Mouse (Mus musculus): Measurements from ENCODE around the gene Rasgef1b. TPM values are rescaled to one million over a fixed set of nuclear protein-coding genes. Genes with fewer than 3 reads are reported as not detected.

Rasgef1b gene
- polyA plus RNA-seq, 1 experiment from 2014 or later = 7.8 TPM

DNA sequence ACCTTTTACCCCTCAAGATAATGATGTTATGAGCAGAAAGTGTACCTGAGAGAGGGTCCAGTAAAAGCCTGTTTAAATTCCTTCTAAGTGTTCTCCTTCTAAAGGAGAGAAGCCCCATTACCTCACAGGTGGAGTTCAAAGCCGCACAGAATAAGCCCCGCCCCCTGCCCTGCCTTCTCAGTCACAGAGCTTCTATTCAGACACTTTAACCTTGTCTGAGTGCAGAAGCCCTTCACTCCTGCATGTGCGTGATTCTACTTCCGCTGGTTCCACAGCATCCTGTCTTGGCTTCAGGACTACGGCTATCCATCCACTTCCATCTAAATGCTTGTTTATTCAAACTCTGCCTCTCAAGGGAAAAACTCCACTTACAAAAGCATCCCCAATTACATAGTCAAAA, 72.8 kb downstream of the Rasgef1b start:
- Histone ChIP-seq H3K27me3 (ENCODE audit: insufficient read depth, low read length) (no peaks in the 10 kb centered on the region), H3K9ac (replicated peaks; ENCODE audit: low read length) (no peak overlapping the region), H3K4me1 (ENCODE audit: insufficient read depth, low read length) (no peaks in the 10 kb centered on the region; the same call in 1 of the 2 replicates), H3K27ac (ENCODE audit: low read length) (no peak overlapping the region), H3K36me3 (ENCODE audit: insufficient read depth, low read length) (no peaks in the 10 kb centered on the region), H3K9me3 (ENCODE audit: low read length) (no peaks in the 10 kb centered on the region), H3K4me3 (ENCODE audit: low read length) (no peak overlapping the region), H3K4me2 (replicated peaks; ENCODE audit: low read depth, low read length) (no peak overlapping the region)
- ATAC-seq (ENCODE audit: low FRiP score, low TSS enrichment) = no peak
- 52% methylated on average over 5 of the region's 5 CpGs for WGBS

DNA sequence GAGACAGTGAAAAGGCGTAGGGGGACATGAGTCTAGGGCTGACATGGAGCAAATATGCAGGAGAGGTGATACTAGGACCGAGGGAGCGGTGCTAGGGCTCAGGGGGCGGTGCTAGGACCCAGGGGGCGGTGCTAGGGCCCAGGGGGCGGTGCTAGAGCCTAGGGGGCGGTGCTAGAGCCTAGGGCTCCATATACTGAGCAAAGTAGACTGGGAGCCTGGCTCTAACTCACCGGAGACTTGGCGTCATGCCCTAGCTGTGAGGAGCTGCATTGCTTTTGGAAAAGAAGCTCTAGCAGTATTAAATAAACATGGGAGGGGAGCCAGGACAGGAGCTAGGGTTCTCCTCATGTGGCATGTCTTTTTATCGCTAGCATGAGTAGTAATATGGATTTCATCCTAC, 75.9 kb downstream of the Rasgef1b start:
- H3K4me2 ChIP-seq (replicated peaks; ENCODE audit: low read depth, low read length) = no peak overlapping the region
- H3K36me3 ChIP-seq (ENCODE audit: insufficient read depth, low read length) = no peaks in the 10 kb centered on the region
- H3K27me3 ChIP-seq (ENCODE audit: insufficient read depth, low read length) = no peaks in the 10 kb centered on the region; the same call in 1 of the 2 replicates
- no peak overlapping the region for H3K9ac ChIP-seq (replicated peaks; ENCODE audit: low read length)
- H3K9me3 ChIP-seq (ENCODE audit: low read length) = no peaks in the 10 kb centered on the region
- H3K4me1 ChIP-seq (ENCODE audit: insufficient read depth, low read length) = no peaks in the 10 kb centered on the region; the same call in 1 of the 2 replicates
- no peak overlapping the region for H3K27ac ChIP-seq (ENCODE audit: low read length)
- WGBS = 72% methylated on average over 10 of the region's 10 CpGs
- no peak overlapping the region for H3K4me3 ChIP-seq (ENCODE audit: low read length)
- ATAC-seq (ENCODE audit: low FRiP score, low TSS enrichment) = peak; percentile 39; the same call in 1 of the 2 replicates

DNA sequence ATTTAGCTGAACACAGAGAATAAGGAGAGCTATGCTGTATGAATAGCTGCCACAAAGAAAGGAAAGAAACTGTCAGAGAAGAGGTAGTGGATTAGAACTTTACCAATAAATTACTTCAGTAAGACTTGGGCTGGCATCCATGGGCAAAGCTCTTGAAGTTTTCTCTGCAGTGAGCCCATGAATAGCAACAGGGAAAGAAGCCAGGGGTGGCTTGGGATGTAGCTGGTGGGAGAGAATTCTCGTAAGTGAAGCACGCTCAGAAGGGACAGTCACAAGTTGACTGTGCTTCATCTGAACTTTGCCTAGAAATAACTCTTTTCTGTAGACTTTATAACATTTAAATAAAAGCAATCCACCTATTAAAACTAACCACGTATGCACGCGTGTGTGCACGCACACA, 87.5 kb downstream of the Rasgef1b start:
- 95% methylated on average over 6 of the region's 6 CpGs for WGBS
- H3K4me2 ChIP-seq (replicated peaks; ENCODE audit: low read depth, low read length) = no peak overlapping the region
- H3K9me3 ChIP-seq (ENCODE audit: low read length) = no peaks in the 10 kb centered on the region
- no peak overlapping the region for H3K9ac ChIP-seq (replicated peaks; ENCODE audit: low read length)
- ATAC-seq (ENCODE audit: low FRiP score, low TSS enrichment) = no peak
- no peak overlapping the region for H3K4me3 ChIP-seq (ENCODE audit: low read length)
- H3K4me1 ChIP-seq (ENCODE audit: insufficient read depth, low read length) = no peaks in the 10 kb centered on the region
- no peaks in the 10 kb centered on the region for H3K27me3 ChIP-seq (ENCODE audit: insufficient read depth, low read length)
- no peak overlapping the region for H3K27ac ChIP-seq (ENCODE audit: low read length)
- H3K36me3 ChIP-seq (ENCODE audit: insufficient read depth, low read length) = no peaks in the 10 kb centered on the region

DNA sequence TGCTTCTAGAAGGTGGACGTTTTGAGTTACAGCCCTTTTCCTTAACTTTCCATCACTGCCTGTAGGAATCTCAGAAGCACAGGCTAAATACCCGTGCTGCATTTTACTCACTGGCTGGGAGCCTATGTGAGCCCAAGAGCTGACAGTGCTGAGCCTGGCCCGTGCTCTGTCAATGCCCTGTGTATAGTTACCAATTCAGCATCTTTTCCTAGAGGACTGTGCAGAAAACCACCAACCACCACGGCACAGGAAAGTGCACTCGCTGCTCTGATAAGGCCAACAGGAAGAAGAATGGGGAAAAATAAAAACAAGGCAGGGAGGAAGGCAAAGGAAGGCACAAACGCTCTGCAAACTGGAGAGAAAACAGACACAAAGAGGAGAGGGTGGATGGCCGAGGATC, 92.3 kb downstream of the Rasgef1b start:
- WGBS = 38% methylated on average over 7 of the region's 7 CpGs
- Histone ChIP-seq H3K4me2 (replicated peaks; ENCODE audit: low read depth, low read length) (no peak overlapping the region), H3K27me3 (ENCODE audit: insufficient read depth, low read length) (no peaks in the 10 kb centered on the region), H3K27ac (ENCODE audit: low read length) (no peak overlapping the region), H3K4me3 (ENCODE audit: low read length) (no peak overlapping the region), H3K36me3 (ENCODE audit: insufficient read depth, low read length) (no peaks in the 10 kb centered on the region), H3K9me3 (ENCODE audit: low read length) (no peaks in the 10 kb centered on the region), H3K4me1 (ENCODE audit: insufficient read depth, low read length) (no peaks in the 10 kb centered on the region), H3K9ac (replicated peaks; ENCODE audit: low read length) (no peak overlapping the region)
- no peak for ATAC-seq (ENCODE audit: low FRiP score, low TSS enrichment)

DNA sequence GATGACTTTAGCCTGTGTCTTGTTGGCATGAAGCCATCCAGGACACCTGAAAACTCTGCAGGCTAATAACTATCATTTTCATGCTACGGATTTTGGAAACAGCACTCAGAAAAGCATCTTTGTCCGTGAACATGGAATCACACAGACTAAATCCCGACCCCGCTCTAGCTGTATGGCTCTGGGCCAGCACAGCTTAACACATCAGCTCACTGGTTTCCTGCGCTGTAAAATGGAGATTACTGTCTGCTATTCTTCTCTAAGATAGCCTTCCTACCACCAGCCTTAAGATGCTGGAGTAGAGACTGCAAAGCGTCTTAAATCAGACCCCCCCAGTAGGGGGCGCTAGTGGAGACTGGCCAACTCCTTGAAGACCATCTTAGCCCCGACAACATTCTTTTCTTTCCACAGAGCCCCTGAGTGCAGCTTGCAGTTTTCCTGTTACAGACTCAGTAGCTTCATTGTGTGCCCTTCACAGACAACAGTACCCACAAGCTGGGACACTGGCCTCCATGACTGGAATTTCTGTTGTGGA, 94.8 kb downstream of the Rasgef1b start:
- no peak overlapping the region for H3K4me3 ChIP-seq (ENCODE audit: low read length)
- H3K27ac ChIP-seq (ENCODE audit: low read length) = no peak overlapping the region
- H3K9me3 ChIP-seq (ENCODE audit: low read length) = no peaks in the 10 kb centered on the region
- no peaks in the 10 kb centered on the region for H3K27me3 ChIP-seq (ENCODE audit: insufficient read depth, low read length)
- H3K4me1 ChIP-seq (ENCODE audit: insufficient read depth, low read length) = no peaks in the 10 kb centered on the region
- no peak overlapping the region for H3K9ac ChIP-seq (replicated peaks; ENCODE audit: low read length)
- ATAC-seq (ENCODE audit: low FRiP score, low TSS enrichment) = no peak
- 81% methylated on average over 8 of the region's 8 CpGs for WGBS
- no peaks in the 10 kb centered on the region for H3K36me3 ChIP-seq (ENCODE audit: insufficient read depth, low read length)
- H3K4me2 ChIP-seq (replicated peaks; ENCODE audit: low read depth, low read length) = no peak overlapping the region

DNA sequence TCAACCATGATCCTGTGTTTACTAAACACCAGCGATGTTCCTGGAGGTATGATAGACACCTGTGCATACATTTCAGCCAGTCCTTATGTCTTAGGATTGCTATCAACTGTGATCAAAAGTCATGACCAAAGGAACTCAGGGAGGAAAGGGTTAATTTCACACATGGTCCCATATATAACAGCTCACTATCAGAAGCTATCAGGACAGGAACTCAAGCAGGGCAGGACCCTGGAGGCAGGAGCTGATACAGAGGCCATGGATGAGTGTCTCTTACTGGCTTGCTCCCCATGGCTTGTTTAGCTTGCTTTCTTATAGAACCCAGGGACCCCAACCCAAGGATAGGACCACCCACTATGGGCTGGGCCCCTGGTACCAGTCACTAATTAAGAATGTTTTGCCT, 95.3 kb downstream of the Rasgef1b start:
- Histone ChIP-seq H3K27me3 (ENCODE audit: insufficient read depth, low read length) (no peaks in the 10 kb centered on the region; the same call in 1 of the 2 replicates), H3K4me3 (ENCODE audit: low read length) (no peak overlapping the region), H3K4me1 (ENCODE audit: insufficient read depth, low read length) (no peaks in the 10 kb centered on the region), H3K9ac (replicated peaks; ENCODE audit: low read length) (no peak overlapping the region), H3K9me3 (ENCODE audit: low read length) (no peaks in the 10 kb centered on the region), H3K36me3 (ENCODE audit: insufficient read depth, low read length) (no peaks in the 10 kb centered on the region), H3K4me2 (replicated peaks; ENCODE audit: low read depth, low read length) (no peak overlapping the region), H3K27ac (ENCODE audit: low read length) (no peak overlapping the region)
- no peak for ATAC-seq (ENCODE audit: low FRiP score, low TSS enrichment)
- 92% methylated on average over 1 of the region's 1 CpGs for WGBS

DNA sequence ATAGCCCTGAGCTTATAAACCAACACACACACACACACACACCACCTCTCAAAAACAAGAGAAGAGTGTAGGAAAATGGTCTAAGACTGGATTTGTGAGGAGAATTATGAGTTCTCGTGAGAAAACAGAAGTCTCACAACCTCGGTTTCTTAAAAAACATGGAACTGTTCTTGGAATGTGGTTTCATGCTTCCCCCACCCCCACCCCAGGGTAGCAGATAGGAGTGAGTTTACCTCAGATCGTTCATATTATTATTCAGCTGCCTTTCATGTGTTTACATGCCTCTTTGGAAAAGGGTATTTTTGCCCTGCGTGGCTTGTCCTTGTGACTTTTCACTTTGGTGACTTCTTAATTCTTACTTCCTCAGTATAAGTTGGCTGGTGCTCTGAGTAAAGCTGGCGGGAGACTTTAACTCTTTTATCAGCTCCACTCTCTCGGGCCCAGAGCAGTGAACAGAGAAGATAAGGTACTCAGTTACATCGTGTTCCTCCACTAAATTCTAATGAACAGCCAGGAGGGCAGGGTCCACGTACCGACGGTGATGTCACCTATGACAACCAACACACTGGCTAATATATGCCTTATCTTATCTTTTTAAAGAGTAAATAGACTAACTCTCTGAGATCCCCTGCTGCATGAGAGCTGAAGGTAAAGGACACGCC, 96.1 kb downstream of the Rasgef1b start:
- no peaks in the 10 kb centered on the region for H3K4me1 ChIP-seq (ENCODE audit: insufficient read depth, low read length)
- WGBS = 72% methylated on average over 11 of the region's 11 CpGs
- no peaks in the 10 kb centered on the region; the same call in 1 of the 2 replicates for H3K27me3 ChIP-seq (ENCODE audit: insufficient read depth, low read length)
- no peak for ATAC-seq (ENCODE audit: low FRiP score, low TSS enrichment)
- no peaks in the 10 kb centered on the region for H3K36me3 ChIP-seq (ENCODE audit: insufficient read depth, low read length)
- H3K4me2 ChIP-seq (replicated peaks; ENCODE audit: low read depth, low read length) = no peak overlapping the region
- H3K27ac ChIP-seq (ENCODE audit: low read length) = no peak overlapping the region
- no peak overlapping the region for H3K9ac ChIP-seq (replicated peaks; ENCODE audit: low read length)
- H3K9me3 ChIP-seq (ENCODE audit: low read length) = no peaks in the 10 kb centered on the region
- H3K4me3 ChIP-seq (ENCODE audit: low read length) = no peak overlapping the region

DNA sequence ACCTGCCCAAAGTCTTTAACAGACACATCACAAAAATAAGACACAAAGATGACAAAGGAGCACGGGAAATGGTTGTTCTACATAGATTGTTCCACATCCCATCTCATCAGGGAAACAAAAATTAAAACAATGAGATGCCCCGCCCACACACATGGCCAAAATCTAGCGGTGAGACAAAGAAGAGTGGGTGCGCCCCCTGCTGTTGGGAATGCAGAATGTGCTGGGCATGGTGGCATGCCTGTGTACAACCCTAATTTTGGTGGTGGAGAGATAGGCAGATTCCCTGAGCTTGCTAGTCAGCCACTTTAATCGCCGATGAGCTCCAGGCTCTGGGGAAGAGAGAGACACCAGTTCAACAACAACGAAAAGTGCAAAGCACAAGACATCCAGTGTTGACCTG, 98.8 kb downstream of the Rasgef1b start:
- Histone ChIP-seq H3K27ac (ENCODE audit: low read length) (no peak overlapping the region), H3K36me3 (ENCODE audit: insufficient read depth, low read length) (no peaks in the 10 kb centered on the region), H3K9ac (replicated peaks; ENCODE audit: low read length) (no peak overlapping the region), H3K9me3 (ENCODE audit: low read length) (no peaks in the 10 kb centered on the region), H3K4me2 (replicated peaks; ENCODE audit: low read depth, low read length) (no peak overlapping the region), H3K4me3 (ENCODE audit: low read length) (no peak overlapping the region), H3K27me3 (ENCODE audit: insufficient read depth, low read length) (no peaks in the 10 kb centered on the region; the same call in 1 of the 2 replicates), H3K4me1 (ENCODE audit: insufficient read depth, low read length) (0 out of 2 replicates have a peak, but pooled peaks cover 3% of the 10 kb centered on the region)
- no peak for ATAC-seq (ENCODE audit: low FRiP score, low TSS enrichment)
- WGBS = 83% methylated on average over 7 of the region's 7 CpGs

DNA sequence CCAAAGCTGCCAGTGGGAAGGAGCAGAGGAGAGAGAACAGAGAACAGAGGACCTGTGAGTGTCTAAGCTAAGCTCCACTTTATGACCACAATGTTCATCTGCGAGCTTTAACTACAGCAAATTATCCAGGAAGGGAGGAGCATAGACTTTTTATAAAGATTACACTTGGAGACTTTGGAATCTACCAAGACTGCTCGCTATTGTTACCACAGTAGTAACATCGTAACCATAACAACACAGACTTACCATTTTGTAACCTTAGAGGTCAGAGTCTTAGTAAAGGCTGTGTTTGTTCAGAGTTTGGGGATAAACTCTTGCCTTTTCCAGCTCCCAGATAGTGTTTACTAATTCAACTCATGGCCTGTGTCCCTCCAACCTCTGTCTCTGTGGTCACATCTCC, 103.3 kb downstream of the Rasgef1b start:
- Histone ChIP-seq H3K4me2 (replicated peaks; ENCODE audit: low read depth, low read length) (no peak overlapping the region), H3K9me3 (ENCODE audit: low read length) (no peaks in the 10 kb centered on the region), H3K9ac (replicated peaks; ENCODE audit: low read length) (no peak overlapping the region), H3K27me3 (ENCODE audit: insufficient read depth, low read length) (no peaks in the 10 kb centered on the region; the same call in 1 of the 2 replicates), H3K4me3 (ENCODE audit: low read length) (no peak overlapping the region), H3K36me3 (ENCODE audit: insufficient read depth, low read length) (no peaks in the 10 kb centered on the region), H3K4me1 (ENCODE audit: insufficient read depth, low read length) (0 out of 2 replicates have a peak, but pooled peaks cover 3% of the 10 kb centered on the region), H3K27ac (ENCODE audit: low read length) (no peak overlapping the region)
- ATAC-seq (ENCODE audit: low FRiP score, low TSS enrichment) = no peak
- WGBS = 54% methylated on average over 3 of the region's 3 CpGs

DNA sequence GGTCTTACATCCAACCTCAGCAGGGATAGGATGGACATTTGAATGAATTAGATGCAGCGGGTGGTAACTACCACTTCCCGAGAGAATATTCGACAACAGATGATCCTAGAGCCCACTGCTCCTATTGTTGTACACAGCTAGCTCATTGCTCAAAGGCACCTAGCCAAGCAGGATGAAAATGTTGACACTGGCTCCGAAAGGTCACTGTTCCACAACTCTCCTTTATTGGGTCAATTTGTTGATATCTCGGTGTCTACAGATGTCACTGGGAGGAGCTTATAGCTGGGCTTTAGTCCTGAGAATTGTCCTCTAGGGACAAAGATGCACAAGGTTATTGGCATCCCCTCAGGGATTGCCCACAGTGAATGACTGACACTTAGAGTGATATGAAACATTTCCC, 108.1 kb downstream of the Rasgef1b start:
- Histone ChIP-seq H3K9ac (replicated peaks; ENCODE audit: low read length) (no peak overlapping the region), H3K4me2 (replicated peaks; ENCODE audit: low read depth, low read length) (no peak overlapping the region), H3K4me3 (ENCODE audit: low read length) (no peak overlapping the region), H3K9me3 (ENCODE audit: low read length) (no peaks in the 10 kb centered on the region), H3K27ac (ENCODE audit: low read length) (no peak overlapping the region), H3K4me1 (ENCODE audit: insufficient read depth, low read length) (no peaks in the 10 kb centered on the region), H3K27me3 (ENCODE audit: insufficient read depth, low read length) (no peaks in the 10 kb centered on the region), H3K36me3 (ENCODE audit: insufficient read depth, low read length) (no peaks in the 10 kb centered on the region)
- no peak for ATAC-seq (ENCODE audit: low FRiP score, low TSS enrichment)
- WGBS = 90% methylated on average over 5 of the region's 5 CpGs
